Comparison of ENCODE assay signal across 13 mouse cellular contexts in genomic region chr4:21739169-21739568, GRCm38 (mm10). TPM values are rescaled to one million over a fixed set of nuclear protein-coding genes. Genes with fewer than 3 reads are reported as not detected.
A peak's percentile ranks its signal among the peaks of the same experiment; 100 is the strongest.
DNase-seq lines count a peak whose midpoint lies in the region; ATAC-seq lines count a peak whose summit lies in the region.
"Had no signal": no experiment of that assay in that cellular context is flagged by ENCODE, and none has a peak within 500 bp of the region (broad histone marks: within the 10 kb centered on the region; RNA-seq: fewer than 3 reads in every experiment).

No protein-coding gene starts in this region.

- H3K36me3 ChIP-seq in kidney, embryonic 14.5 days (ENCODE audit: control insufficient read depth, insufficient read depth, low read length), result peaks cover 12% of the 10 kb centered on the region

- no peak overlapping the region for H3K9ac ChIP-seq in kidney, embryonic 14.5 days (ENCODE audit: low read depth, low read length)
- H3K9ac ChIP-seq: embryonic facial prominence, embryonic 13.5 days had no signal

- H3K27me3 ChIP-seq in kidney, embryonic 14.5 days (ENCODE audit: control insufficient read depth, insufficient read depth, low read length), result no peaks in the 10 kb centered on the region
- H3K27me3 ChIP-seq: embryonic facial prominence, embryonic 13.5 days had no signal

- no peak overlapping the region for H3K4me3 ChIP-seq in kidney, embryonic 14.5 days (ENCODE audit: low read length)
- H3K4me3 ChIP-seq: embryonic facial prominence, embryonic 13.5 days had no signal

- H3K9me3 ChIP-seq in kidney, embryonic 14.5 days (ENCODE audit: control insufficient read depth, low read length), result no peaks in the 10 kb centered on the region
- H3K9me3 ChIP-seq: embryonic facial prominence, embryonic 13.5 days had no signal

- no peak for ATAC-seq in kidney, embryonic 14.5 days (ENCODE audit: low FRiP score, low TSS enrichment)
- ATAC-seq in CD4-positive, CD25-positive, alpha-beta regulatory T cell, adult 4 months, result peak; percentile 49

- H3K27ac ChIP-seq in kidney, embryonic 14.5 days (ENCODE audit: low read depth, low read length), result no peak overlapping the region
- H3K27ac ChIP-seq: embryonic facial prominence, embryonic 13.5 days had no signal

- WGBS in kidney, embryonic 14.5 days, result 73% methylated on average over 4 of the region's 4 CpGs

- no peaks in the 10 kb centered on the region for H3K4me1 ChIP-seq in kidney, embryonic 14.5 days (ENCODE audit: control insufficient read depth, insufficient read depth, low read length)
- H3K4me1 ChIP-seq: embryonic facial prominence, embryonic 13.5 days had no signal

- no peak overlapping the region for H3K4me2 ChIP-seq in kidney, embryonic 14.5 days (replicated peaks; ENCODE audit: low read depth, low read length)
- H3K4me2 ChIP-seq: embryonic facial prominence, embryonic 13.5 days had no signal

- DNase-seq in kidney, adult 11 months, result peak; percentile 15
- peak; percentile 54 for DNase-seq in 3T3-L1 (ENCODE audit: low read depth, low spot score)
- DNase-seq in kidney, postnatal 36 days, result peak; percentile 34 to 42
- no peak for DNase-seq in thymus, postnatal 0 days (ENCODE audit: low spot score)
- DNase-seq in urinary bladder, adult 18-20 months (ENCODE audit: low spot score in 2 of 2), result no peak
- DNase-seq: right cerebral cortex, postnatal 14 days; thymus, postnatal 14 days had no signal

RNA-seq across cellular contexts. Expression of gene Ccnc, which starts 11.7 kb away (rescaled TPM):
- 48.4 and 48.9 TPM in 2 replicates for polyA plus RNA-seq in kidney, embryonic 14.5 days (2014; fragmentation: Nextera tagmentation; extraction: Ambion mirVana)
- polyA plus RNA-seq in CD4-positive, CD25-positive, alpha-beta regulatory T cell, adult 4 months (2017; shearing (Covaris generic)), result 10 to 100 TPM; 40.5 to 51.1 TPM
- 38.9 and 39.7 TPM in 2 replicates for polyA plus RNA-seq in thymus, postnatal 0 days (2015; fragmentation: Nextera tagmentation; extraction: Ambion mirVana)

RNA-seq across cellular contexts. Expression of gene Usp45, which starts 27.8 kb away (rescaled TPM):
- 5.9 and 12.6 TPM in 2 replicates for polyA plus RNA-seq in kidney, embryonic 14.5 days (2014; fragmentation: Nextera tagmentation; extraction: Ambion mirVana)
- 10 to 100 TPM; 15.8 to 19.4 TPM for polyA plus RNA-seq in CD4-positive, CD25-positive, alpha-beta regulatory T cell, adult 4 months (2017; shearing (Covaris generic))
- polyA plus RNA-seq in thymus, postnatal 0 days (2015; fragmentation: Nextera tagmentation; extraction: Ambion mirVana), result 7.5 and 8.3 TPM in 2 replicates

RNA-seq across cellular contexts. Expression of gene Tstd3, which starts 27.8 kb away (rescaled TPM):
- polyA plus RNA-seq in kidney, embryonic 14.5 days (2014; fragmentation: Nextera tagmentation; extraction: Ambion mirVana), result 12.4 and 13.7 TPM in 2 replicates
- polyA plus RNA-seq in CD4-positive, CD25-positive, alpha-beta regulatory T cell, adult 4 months (2017; shearing (Covaris generic)), result 10 to 100 TPM; 21.9 to 27.0 TPM
- polyA plus RNA-seq in thymus, postnatal 0 days (2015; fragmentation: Nextera tagmentation; extraction: Ambion mirVana), result 9.1 and 9.4 TPM in 2 replicates

RNA-seq across cellular contexts. Expression of gene Prdm13, which starts 53.4 kb away (rescaled TPM):
- polyA plus RNA-seq in kidney, embryonic 14.5 days (2014; fragmentation: Nextera tagmentation; extraction: Ambion mirVana), result not detected in 2 replicates
- polyA plus RNA-seq in CD4-positive, CD25-positive, alpha-beta regulatory T cell, adult 4 months (2017; shearing (Covaris generic)), result under 1 TPM in 1 of 2 experiments, not detected in 1; 0.26 TPM
- not detected in 2 replicates for polyA plus RNA-seq in thymus, postnatal 0 days (2015; fragmentation: Nextera tagmentation; extraction: Ambion mirVana)
- polyA plus RNA-seq: embryonic facial prominence, embryonic 13.5 days; heart, embryonic 14.5 days; large intestine, adult 2 months; liver, embryonic 16.5 days had no signal

Comparison
In these comparisons a context has a peak if more than half of its experiments do, and no peak if none do; other contexts are left out.
1. DNase-seq: peak in kidney, adult 11 months (single experiment), 3T3-L1 (single experiment) and kidney, postnatal 36 days (2 of 2); none in thymus, postnatal 0 days (single experiment) and urinary bladder, adult 18-20 months (0 of 2).